19 mouse cellular contexts compared by ENCODE assay signal in genomic region chr13:53511366-53511765, GRCm38 (mm10). TPM values are rescaled to one million over a fixed set of nuclear protein-coding genes. Genes with fewer than 3 reads are reported as not detected.
DNase-seq lines count a peak whose midpoint lies in the region; ATAC-seq lines count a peak whose summit lies in the region.
"Had no signal": no experiment of that assay in that cellular context is flagged by ENCODE, and none has a peak within 500 bp of the region (broad histone marks: within the 10 kb centered on the region; RNA-seq: fewer than 3 reads in every experiment).

No protein-coding gene starts in this region.

- DNase-seq in urinary bladder, postnatal 14 days (ENCODE audit: low spot score), result peak; percentile 31
- no peak for DNase-seq in urinary bladder, postnatal 25 days (ENCODE audit: low spot score)
- DNase-seq in 416B (ENCODE audit: low read depth), result peak; percentile 88
- peak; percentile 36 for DNase-seq in Muller cell, postnatal 12 days (ENCODE audit: inconsistent ontology term)
- no peak for DNase-seq in gastrocnemius, postnatal 36 days
- DNase-seq in ovary, postnatal 36 days (ENCODE audit: low spot score), result no peak
- DNase-seq: adrenal gland, adult 2 months; adrenal gland, postnatal 10 days; adrenal gland, postnatal 25 days; cerebellum, adult 11 months; cerebellum, adult 18-20 months; cerebellum, adult 8-10 months; cerebellum, adult 9-11 months; cerebellum, postnatal 14 days; cerebellum, postnatal 36 days had no signal

- no peak for ATAC-seq in frontal cortex, adult (ENCODE audit: low TSS enrichment)
- ATAC-seq: forebrain, embryonic 14.5 days; forebrain, embryonic 16.5 days; Patski had no signal

- intact Hi-C loops in gastrocnemius, postnatal 36 days (cut with DNase I), result no loop called here

RNA-seq across cellular contexts. Expression of gene Msx2, which starts 38.5 kb away (rescaled TPM):
- not detected for total RNA-seq in gastrocnemius, postnatal 36 days (2021)

Comparison
In these comparisons a context has a peak if more than half of its experiments do, and no peak if none do; other contexts are left out.
1. DNase-seq: peak in urinary bladder, postnatal 14 days (single experiment), 416B (single experiment) and Muller cell, postnatal 12 days (single experiment); none in urinary bladder, postnatal 25 days (single experiment), gastrocnemius, postnatal 36 days (0 of 2) and ovary, postnatal 36 days (single experiment).